Mouse (Mus musculus) spleen, postnatal 36 days (tissue): ENCODE results near the gene Ndufaf8.

Source experiments
- DNase-seq, 2 experiments: peaks; one replicate each; pipeline ENCODE4 v3.0.0; 2022; ENCODE audit warnings: low spot score in 2 of 2, mixed read lengths in 1 of 2

Ndufaf8 gene

DNA sequence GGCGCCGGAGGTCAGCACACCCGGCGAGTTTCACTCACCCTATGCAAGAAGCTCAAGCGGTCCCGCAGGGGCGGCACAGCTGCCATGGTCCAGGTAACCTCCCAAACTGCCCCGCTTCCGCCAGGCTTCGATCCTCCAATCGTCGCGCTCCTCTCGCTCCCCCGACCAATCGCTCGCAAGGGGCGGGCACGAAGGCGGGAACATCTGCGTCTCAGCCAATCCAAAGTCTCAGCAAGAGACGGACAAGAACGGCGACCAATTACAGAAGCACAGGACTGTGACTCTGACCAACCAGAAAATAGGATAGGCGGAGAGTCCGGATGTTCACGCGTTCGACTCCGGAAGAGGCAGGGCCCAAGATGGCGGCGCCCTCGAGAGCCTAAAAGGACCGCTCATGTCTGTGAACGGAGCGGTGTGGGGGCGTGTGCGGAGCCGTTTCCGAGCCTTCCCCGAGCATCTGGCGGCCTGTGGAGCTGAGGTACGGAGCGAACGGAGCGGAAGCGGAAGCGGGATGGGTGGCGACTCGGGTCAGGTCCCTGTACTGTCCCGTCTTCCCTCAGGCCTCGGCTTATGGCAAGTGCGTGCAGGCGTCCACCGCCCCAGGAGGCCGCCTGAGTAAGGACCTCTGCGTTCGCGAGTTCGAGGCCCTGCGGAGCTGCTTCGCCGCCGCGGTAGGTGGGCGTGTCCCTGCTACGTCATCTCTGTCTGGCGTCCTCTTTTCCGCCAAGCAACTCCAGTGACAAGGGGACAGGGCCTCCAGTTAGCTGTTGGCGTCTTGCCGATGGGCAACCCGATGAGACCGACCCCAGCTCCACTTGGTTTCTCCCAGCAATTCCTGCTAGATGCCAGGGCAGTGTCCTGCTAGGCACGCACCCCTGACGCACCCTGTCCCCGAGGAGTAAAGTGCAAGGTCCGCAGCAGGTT, at the start of gene Ndufaf8, which contains the start of gene Tepsin:
Gene Ndufaf8, plus strand, starts transcription at position 341 of the 924 bp plus-strand sequence.
Gene Tepsin, minus strand, starts transcription at position 144 of the 924 bp plus-strand sequence.
- DNase-seq, result peak; percentile 97 to 98

DNA sequence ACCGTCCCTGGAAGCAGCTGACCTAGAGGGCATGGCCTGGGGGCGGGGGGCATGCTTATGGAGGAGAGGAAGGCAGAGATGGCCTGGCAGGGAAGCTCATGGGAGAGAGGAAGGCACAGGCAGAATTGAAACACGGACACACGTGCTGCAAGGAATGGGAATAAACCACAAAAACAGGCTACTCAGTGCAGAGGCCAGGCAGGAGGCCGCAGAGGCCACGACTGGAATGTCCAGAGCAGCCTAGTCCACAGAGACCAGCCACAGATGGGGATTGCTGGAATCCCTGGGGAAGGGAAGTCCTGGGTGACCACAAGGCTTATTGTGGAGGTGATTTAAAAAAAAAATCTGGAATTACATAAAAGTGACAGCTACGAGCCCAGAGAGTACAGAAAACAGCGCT, 49.7 kb upstream of the Ndufaf8 start:
- DNase-seq, result no peak

DNA sequence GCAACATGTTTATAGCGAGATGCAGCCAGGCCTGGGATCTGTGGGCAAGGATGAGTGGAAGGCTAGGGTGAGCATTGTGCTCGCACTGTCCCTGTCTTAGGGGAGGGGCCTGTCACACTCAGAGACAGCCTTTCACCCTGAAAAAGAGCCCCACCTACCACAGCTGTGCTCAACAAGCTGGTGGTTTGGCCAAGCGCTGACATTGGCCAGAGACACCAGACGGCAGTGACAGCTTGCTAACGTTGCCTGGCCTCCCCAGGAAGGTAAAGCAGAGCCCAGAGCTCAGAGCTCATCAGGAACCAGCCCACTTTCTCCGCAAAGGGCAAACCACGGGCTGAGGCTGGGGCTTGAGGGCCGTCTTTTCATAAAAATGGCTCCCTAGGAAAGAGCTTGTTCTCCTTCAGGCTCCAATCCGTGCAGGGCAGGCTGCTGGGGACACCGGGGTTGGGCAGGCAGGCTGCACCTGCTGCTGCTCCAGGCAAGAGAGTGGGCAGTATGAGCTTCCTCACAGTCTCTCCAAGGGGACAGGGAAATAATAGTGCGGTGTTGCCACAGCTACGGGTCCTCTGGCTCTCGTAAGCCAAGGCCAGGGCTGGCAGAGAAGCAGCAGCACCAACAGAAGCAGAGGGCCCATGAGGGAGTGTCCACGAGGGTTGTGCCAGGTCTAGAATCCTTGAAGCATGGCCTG, 47.5 kb upstream of the Ndufaf8 start:
- no peak for DNase-seq

DNA sequence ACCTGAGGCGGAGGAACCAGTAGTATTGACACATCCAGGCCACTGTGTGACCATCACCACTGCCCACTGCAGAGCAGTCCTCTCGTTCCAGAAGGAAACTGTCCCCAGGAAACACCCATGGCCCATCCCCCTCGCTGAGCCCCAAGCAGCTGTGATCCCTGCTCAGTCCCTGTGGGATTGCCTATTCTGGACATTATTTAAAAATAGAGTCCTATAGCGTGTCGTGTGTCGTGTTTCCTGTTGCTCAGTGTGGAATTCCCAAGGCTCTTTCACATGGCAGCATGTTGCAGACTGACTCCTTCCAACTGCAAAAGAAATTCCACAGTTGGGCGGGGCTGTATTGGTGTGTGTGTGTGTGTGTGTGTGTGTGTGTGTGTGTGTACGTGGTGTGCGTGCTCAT, 46.5 kb upstream of the Ndufaf8 start:
- no peak for DNase-seq

DNA sequence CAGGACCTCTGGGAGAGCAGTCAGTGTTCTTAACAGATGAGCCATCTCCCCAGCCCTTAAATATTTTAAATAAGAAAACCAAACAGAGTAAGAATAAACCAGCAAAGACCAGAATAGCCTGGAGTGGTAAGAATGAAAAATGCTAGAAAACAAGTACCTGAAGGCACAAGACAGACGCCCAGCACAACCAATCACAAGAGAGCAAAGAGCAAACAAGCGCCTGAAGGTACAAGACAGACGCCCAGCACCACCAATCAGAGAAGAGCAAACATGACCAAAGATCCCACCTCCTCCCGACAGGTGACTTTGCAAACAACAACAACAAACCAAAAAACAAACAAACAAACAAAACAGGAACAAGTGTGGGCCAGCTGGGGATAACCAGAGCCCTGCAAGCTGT, 44.9 kb upstream of the Ndufaf8 start:
- no peak for DNase-seq

DNA sequence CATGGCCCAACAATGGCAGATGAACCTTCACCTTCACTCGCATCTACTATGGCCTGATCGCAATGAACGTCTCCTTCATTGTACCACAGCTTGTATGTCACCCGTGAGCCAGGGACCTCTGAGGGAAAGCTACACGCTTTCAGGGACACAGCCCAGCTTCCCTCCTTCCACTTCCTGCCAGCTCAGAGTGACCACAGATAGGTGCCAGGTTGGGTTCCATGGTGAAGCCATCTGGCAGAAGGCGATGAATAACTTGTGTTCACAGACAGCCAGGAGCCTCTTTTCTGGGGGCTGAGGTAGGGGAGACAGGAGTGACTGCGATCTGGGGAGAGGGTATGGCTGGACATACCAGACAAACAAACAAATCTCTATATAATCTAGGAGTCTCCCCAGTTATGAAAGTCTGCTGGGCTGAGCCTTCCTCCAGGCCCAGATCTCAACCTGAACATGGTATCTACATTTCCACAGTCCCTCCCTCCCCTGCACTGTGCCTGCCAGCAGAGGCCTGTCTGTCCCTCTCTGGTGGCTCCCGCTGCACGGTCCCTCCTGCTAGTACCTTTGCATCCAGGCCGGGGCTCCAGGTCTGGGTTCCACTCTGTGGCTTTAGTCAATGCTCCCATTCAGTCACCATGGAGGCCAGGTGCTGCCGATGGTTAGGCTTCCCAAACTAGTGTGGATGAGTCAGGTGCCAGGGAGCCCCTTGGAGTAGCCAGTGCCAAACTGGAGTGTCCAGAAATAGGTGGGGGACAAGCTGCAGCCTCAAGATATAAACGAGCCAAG, 42.6 kb upstream of the Ndufaf8 start:
- no peak for DNase-seq

DNA sequence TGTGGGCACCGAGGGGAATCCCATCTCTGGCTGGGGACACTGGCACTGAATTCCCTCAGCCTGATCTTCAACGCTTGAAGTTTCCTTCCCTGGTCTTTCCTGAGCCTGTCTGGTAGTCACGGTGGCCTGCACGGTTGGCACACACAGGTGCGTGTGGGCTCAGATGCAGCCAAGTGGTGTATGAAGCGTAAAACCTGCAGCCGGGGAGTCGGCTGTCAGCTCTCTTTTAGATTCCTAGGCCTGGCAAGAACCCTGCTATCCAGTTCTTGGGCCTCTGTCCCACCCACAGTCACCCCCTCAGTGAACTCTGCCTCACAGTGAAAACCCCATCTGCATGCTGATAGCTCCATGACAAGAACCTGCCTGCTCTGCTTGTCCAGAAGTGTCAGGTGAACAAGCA, 38.1 kb upstream of the Ndufaf8 start:
- DNase-seq, result no peak

DNA sequence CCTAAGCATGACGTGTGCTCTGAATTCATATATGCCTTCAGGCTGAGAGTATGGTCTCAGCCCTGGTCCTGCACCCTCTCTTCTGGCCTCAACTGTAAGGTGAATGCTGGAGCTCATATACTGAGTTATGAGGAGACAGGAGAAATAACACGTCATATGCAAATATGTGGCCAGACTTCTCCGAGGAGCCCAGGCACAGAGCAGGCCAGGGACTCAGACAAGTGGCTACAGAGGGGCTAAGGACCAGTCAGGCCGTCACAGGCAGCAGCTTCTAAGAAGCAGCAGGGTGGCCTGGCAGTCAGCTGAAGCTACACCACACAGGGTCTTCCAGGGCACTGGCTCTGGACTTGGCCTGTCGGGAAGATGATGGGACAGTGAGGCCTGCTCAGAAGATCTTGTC, 35.4 kb upstream of the Ndufaf8 start:
- no peak for DNase-seq

DNA sequence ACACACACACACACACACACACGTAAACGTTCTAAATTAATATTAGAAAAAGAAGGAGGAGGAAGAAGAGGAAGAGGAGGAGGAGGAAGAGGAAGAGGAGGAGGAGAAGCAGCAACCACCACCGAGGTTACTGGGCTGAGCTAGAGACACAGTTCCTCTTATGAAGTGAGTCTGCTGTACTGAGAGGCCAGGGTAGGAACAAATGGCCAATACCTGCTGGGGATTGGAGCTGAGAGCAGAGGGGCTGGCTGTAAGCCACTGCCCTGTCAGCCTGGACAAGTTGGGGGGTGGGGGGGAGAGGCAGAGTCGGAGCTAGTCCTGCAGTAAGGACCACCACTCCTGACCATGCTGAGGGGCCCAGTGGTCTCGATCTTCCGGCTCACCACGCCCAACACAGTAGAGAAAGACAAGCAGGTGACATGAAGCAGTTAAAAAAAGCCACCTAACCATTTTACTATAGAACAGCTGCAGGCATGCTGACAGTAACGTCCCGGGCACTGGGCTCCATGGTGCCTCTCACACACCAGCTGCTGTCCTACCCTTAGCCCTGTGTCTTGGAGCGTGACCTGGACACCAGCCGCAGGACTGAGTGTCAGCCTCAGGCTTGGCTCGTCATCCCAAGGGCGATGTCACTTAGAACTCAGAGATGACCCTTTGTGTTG, 34.6 kb upstream of the Ndufaf8 start:
- DNase-seq, result no peak

DNA sequence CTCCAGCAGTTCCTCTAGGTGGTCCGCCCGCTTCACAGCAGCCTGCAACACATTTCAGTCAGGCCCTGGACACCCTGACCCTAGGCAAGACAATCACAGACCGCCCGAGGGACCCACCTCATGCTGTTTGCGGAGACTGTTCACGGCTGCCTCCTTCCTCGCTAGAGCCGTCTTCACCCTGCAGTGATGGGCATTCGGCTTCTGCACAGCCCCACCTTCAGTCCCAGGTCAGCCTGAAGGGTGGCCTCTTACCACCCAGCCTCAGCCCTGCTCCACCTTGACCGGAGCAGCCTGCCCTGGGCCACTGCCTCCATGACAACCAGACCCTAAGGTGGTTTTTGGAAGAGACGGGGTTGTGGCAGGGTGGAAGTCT, 34.1 kb upstream of the Ndufaf8 start:
- no peak for DNase-seq

DNA sequence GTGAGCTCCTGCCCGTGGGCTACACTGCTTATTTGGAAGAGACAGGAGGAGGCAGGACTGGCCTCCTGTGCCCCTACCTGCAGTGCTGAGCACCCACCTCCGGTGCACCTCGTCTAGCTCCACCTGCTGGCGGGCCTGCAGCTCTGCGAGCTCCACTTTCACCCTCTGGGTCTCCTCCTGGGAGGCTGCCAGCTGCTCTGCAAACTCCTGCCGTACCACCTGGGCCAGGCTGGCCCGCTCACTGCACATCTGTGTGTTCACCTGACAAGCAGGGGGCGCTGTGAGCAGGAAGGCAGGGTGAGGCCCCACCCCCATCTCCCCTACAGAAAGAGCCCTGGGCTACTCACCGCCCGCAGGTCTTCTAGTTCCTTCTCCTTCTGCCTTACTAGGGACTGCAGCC, 33.4 kb upstream of the Ndufaf8 start:
- peak; percentile 20 to 21 for DNase-seq

DNA sequence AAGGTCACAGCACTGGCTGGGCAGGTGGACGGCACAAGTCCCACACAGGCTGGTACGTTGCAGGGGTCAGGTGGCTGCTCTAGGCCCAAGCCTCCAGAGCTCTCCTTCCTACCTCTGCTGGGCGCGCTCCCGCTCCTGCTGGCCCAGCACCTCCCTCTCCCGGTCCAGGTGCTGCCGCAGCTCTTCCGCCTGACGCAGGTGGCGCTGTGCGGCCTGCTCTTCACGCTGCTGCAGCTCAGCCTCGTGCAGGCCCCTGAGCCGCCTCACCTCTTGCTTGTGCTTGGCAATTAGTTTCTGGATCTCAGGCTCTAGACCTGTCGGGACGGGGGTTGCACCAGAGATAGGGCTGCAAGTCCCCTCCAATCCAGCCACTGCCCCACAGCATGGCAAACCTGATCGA, 30.9 kb upstream of the Ndufaf8 start:
- DNase-seq, result no peak

DNA sequence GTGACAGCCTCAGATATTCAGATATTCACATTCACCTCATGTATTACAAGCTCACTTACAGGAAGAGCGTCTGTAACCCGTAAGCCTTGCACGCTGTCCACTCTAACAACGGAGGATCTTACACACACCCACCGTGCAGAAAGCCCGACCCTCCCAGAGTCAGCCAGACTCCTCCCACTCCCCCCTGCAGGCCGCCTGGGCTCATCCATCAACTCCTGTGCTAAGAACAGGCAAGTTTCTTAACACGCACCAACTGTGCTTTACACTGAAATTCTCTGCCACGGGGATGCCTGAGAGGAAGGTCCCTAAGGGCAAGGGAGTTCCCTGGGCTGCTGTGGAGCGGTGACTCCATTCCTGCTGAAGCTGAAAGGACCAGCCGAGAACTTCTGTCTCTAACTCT, 29.5 kb upstream of the Ndufaf8 start:
- DNase-seq, result no peak

DNA sequence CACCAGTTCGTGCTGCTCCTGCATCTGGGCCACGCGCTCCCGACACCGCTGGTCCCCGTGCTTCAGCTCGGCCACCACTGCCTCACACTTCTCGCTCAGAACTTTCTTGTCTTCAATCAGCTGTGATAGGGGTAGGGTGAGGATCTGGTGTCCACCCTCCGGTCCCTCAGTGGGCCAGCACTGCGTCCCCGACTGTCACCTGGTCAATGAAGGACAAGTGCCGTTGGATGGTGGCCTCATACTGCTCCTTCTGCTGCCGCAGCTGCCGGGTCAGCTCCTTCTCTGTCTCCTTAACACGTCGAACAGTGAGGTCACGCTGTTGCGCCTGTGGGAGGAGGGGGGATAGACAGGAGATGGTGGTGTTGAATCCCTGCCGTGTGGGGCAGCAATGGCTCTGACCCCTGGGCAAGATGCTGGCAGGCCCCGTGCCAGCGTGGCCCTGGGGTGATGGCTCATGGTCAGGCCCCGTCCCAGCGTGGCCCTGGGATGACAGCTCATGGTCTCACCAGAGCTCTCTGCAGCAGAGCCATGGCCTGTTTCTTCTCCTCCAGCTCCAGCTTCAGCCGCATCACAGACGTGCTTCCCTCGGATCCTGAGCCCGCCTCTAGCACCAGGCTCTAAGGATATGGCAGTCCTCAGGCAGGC, 28.3 kb upstream of the Ndufaf8 start:
- no peak for DNase-seq

DNA sequence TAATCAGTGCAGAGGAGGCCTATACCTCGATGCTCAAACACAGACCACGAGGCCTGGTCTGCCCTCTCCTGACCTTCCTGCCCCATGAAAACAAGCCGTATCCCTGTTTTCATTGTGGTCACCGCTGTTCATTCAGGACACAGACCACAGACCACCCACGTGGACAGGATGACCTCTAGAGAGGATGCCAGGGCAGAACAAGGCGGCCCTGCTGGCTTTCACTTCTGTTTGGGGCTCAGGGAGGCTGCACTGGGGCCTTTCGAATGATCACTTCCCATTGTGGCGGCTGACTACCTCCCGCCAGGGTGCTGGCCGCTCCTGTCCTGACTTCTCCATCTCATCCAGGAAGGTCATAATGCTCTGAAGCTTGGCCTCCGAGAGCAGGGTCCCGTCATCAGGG, 27.7 kb upstream of the Ndufaf8 start:
- peak in 1 of 2 experiments; percentile 24 for DNase-seq

DNA sequence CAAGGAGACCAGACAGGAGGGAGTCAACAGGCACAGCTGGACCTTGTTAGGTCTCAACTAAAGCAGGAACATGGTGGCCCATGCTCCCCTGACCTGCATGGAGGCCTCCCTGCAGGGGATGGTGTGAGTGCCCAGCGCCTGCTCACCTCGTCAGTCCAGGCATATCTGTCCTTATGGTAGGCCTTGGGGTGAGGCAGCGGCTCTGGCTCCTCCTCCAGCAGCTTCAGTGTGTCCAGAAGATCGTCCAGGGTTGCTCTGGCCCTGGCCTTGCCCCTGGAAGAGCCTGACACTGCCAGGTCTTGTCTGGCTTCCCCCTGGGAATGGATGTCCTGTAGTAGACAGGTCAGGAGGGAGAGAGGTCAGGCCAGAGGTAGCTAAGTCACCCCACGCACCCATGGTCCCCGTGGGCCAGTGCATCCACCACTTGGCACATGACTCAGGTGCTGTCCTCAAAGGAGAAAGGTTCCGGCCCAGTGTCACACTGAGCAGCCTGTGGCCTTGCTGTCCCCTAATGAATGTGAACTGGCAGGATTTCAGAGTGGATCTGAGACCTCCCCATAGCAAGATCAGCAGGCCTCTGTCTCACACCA, 26.9 kb upstream of the Ndufaf8 start:
- no peak for DNase-seq

DNA sequence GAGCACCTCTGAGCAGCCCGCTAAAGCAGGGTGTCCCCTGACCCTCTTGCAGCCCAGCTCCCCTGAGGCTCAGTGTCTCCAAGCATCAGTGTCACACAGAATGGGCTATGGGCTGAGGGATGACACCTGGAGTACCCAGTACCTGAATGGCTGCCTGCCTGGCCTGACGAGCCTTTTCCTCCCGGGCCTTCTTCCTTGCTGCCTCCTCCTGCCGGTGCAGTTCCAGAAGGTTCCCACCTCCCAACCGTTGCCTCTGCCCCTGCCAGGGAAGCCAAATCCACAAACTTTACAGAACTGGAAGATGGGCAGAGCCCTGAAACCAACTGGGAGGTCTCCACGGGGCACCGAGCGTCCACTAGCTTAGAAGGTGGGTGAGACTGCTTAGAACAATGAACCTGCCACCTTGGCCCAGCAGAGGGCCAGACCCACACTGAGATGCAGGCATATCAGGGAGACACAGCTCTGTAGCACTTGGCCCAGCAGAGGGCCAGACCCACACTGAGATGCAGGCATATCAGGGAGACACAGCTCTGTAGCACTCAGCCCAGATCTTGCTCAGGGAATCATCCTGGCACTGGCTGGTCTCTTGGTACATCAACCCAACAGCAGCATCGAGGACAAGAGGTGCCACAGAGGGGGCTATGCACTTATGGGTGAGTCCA, 25.6 kb upstream of the Ndufaf8 start:
- no peak for DNase-seq

DNA sequence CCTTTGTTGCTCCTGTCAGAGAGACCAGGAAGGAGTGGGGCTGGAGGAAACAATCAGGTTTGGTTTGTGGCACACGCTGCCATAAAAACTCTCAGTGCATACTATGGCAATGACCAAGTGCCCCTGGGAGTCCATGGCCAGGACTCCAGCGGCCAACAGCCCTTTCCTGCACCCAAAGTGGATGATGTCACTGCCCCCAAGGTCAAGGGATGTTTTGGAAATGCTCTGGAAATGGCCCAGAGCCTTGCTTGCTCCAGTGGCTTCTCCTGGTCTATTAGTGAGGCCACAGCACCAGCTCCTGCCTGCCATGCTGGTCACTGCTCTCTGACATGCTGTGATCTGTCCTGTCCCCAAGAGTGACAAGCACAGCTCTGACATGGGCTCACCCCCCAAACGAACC, 22.5 kb upstream of the Ndufaf8 start:
- DNase-seq, result no peak

DNA sequence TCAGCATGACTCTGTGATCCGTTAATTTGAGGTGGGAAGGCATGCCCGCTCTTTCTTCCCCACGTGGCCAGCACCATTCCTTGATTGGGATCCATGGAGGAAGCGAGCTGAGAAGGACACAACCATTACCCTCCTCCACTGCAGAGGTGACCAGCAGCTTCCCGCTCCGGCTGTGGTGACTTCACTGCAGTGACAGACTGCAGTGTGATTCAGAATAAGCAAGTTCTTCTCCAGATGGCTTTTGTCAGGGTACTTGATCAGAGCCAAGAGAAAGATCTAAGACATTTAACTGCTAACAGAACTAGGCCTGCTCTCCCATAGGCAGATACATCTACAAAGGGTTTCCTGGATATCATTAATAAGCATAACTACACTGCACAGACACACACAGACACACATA, 18.4 kb upstream of the Ndufaf8 start:
- no peak for DNase-seq

DNA sequence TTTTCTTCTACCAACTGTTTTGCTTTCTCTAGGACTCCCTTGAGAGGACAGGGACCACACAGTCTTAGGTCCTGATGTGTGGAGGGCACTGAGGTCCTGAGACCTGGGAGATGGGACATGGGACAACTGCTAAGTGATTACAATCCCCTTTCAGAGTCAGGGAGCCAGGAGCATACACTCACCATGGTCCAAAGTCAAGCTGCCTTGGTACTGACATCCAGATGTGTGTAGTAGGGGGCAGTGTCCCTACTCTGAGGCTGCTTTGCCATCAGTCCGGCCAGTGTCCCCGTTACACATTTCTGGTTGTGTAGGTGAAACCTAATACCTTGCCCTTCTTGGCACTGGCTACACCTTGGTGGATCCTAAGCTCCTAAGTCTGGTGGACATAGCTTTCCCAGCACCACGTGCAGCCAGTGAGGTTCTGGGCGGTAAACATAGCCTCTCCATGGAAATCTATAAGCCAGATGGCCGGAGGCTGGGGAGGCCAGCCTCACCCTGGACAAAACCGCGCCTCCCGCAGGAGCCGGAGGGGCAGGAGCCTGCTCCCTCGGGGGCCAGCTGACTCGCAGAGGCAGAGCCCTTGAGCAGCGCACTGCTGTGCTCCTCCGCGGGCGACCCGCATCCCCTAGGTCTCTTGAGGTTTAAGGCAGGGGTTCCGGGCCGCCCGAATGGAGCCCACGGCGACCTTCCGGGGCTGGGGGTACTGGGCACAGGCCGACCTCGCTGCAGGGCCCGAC, 12.7 kb upstream of the Ndufaf8 start:
- DNase-seq, result peak in 1 of 2 experiments; percentile 14
